Mouse (Mus musculus) brain, adult 2 months (tissue): ENCODE measurements around the gene Evi5.

Experiments
- DNase-seq: peaks from one replicate; pipeline ENCODE4 v3.0.0; 2011; ENCODE audit warnings: low read depth, low spot score

Gene Evi5

DNA sequence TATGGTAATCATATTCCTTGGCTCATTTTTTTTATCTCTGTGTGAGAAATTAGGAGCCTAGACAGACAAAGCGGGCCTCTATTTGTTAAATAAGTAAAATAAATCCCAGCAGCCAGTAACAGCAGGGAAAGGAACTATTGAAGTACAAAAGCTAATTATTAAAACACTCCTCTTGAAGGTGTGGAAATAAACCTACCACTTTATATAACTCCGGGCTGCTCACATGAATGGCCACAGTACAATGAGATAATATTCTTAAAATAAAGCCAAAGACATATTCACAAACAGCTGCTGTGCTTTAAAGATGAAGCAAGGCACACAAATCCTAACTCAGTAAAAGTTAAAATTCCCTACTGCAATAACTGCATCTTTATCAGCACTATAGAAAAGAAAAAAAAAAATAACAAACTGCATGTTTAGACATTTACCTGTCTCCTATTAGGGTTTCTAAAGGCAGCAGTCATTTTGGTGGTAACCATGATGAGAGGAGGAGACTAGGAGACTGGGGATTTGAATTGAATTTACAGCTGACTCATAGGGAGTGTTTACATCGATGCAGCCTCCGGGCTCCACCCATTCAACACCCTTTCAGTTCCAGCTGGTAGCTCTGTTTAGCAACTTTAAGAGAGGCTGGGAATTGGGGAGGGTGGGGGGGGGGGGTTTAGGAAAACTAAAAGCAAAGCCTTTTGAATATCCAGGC, at the start of gene Evi5:
Gene Evi5 (minus strand): TSS at position 547 of the 700 bp plus-strand sequence.
- DNase-seq: peak; percentile 59

DNA sequence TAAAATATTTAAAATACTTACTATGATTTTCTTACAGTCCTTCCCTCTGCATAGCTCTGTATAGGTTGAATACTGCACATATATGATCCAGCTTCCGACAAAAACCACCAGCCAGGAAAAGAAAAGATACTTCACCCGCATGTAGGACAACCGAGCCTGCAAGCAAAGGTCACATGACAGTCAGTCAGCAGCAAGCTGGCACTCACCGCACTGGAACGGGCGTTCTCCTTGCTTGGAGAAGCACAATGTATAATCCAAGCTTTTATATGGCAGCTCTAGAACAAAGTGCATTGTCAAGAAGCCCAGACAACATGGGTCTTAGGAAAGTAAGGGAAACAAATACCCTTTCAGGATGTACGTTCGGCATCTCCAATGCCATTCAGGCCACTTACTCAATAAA, 49.7 kb upstream of the Evi5 start:
- peak; percentile 76 for DNase-seq

DNA sequence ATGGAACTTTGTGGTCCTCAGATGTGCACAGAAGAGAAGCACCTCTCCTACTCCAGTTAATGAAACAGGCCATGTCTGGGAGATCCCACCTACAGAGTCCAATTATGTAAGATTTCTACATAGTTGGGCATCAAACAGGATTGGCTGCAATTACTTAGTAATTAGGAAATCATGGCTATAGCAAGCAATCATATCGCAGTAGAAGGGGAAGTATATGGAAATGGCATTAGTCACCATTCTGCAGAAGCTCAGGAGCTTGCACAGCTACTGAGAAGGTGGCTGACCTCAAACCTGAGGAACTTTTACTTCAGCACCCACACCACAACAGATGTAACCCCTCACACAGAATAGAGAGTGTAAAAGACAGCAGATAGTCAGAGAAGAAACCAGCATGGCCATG, 47.9 kb upstream of the Evi5 start:
- no peak for DNase-seq

DNA sequence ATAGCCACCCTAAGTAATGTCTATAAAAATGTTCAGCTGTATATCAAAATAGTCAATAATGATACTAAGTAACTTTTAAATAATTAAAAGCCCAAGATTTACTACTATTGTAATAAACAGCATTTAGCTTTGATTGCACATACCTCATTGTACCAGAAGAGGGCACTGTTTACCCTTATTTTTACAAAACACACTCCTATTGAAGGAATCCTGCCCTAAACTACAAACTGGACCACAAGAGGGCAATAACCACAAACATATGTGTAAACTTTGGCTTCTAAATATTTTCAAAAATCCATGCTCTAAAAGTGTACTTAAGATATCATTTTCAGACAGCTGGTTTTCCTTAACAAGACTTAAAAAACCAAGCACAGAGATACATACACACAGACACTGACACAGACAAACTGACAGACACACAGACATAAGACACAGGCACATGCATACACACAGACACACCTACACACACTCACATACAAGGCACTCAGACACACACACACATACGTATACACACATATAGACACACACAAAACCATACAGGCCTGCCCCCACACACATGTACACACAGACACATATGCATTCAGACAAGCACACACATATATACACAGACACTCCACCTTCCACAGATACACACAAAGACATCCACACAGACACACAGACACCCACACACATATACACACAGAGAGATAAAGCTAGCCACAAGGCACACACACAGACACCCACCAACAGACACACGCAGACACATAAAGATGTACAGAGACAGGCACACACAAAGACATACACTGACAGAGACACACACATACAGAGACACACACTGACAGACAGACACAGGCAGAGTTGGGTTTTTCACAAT, 46.7 kb upstream of the Evi5 start:
- DNase-seq: peak; percentile 89

DNA sequence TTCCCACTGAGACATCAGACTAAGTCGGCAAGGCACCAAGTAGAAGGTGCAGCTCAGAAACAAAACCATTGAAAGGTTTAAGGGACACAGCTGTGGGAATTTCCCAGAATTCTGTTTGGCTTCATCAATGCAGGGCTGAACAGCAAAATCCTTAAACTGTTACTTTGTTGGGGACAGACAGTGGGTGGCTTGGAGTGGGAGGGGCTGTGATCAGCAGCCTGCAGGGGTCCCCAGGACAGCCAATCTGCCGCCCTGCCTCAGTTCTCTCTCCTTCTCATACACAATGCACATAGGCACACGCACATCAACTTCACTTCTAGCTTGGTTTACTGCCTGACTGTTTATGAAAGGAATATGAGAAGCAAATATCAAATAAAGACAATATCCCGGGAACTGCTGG, 40.4 kb upstream of the Evi5 start:
- no peak for DNase-seq

DNA sequence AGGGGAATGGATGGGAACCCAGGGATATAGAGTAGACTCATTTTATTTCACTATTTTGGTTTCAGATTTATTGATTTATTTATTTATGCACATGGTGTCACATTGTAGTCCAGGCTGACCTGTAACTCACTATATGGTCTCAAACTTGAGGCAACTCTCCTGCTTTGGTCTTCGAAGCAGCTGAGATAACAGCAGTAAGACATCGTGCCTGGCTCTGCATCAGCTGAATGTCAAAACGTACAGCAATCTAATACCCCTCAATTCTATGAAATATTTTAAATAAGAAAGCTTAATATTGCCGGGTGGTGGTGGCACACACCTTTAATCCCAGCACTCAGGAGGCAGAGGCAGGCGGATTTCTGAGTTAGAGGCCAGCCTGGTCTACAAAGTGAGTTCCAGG, 36.1 kb upstream of the Evi5 start:
- DNase-seq: no peak

DNA sequence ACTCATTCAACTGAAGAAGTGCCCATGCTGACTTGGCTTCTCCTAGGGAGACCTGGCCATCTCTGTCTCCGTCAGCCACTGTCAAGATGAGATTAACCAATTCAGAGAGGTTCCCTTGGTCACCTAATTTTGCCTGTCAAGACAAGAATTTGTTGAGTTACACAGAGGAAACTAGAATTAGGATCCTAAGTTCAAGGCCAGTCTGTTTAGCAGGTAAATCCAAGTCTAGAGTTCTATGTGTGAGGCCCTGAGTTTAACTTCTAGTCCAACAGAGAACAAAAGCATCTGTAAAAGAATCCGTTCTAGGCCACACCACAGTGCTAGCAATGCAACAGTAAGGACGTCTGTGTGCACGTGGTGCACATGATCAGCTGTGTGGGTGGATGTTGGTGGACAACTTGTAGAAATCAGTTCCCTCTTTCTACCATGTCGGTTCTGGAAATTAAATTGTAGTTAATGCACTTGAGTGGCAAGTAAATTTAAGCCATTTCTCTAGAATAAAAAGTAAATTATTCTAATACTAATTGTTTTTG, 35.2 kb upstream of the Evi5 start:
- DNase-seq: no peak

DNA sequence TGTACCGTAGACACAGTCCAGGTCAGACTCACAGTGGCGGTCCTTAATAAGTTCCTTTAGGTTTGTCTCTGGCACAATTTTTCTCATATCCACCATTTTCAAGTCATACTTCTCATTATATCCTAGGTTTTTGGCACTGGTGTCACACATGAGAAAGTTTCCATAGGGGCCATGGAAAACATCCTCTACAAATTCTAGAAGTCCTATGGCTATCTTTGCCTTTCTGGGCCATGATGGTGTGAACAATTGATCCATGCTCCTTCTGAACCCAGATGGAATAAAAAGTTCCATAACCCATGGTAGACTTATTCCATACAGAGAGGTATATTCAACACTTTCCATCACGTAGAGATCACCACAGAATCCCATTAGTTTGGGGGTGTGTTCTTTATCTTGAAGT, 34.8 kb upstream of the Evi5 start:
- no peak for DNase-seq

DNA sequence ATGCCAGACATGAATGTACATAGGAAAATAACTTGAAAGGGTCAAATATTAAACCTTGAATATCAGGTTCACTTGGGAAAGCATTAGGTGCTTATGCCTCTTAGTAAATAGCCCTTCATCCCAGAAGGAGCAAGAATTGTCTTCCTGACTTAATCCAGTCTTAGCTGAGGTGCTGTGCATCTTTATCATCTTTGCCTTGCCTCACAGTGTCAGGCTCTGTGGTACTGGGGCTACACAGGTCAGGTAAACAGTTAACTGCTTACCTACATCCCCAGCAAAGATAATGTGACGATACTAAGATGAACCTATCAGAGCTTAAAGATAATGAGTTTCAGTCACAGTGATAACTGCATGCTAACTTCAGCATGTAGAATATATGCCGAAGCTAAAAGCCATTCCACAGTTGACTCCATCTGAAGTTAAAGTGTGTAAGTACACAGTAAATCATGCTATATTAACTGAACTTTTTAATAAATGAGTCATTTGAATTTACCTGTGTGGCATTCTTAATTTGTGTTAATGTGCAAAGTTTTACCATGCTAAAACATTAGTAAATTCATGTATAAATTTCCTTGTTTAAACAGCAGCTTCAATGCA, 33.7 kb upstream of the Evi5 start:
- DNase-seq: no peak

DNA sequence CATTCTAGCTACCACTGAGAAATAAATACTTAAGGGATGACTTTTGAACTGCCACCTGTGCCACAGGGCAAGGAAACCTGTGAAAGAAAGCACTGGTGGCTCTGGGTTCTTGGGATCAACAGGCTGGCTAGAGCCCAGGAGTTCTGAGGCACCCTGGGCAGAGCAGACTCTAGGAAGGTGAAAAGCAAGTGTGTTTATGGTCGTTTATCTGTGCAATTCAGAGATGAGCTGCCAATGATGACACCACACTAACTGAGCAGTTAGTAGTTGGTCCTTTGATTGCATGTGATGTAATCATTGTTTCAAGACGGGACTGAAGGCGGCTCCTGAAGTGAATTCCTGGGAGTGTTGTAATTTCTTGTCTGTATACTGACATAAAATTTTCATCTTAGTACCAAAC, 29.4 kb upstream of the Evi5 start:
- no peak for DNase-seq

DNA sequence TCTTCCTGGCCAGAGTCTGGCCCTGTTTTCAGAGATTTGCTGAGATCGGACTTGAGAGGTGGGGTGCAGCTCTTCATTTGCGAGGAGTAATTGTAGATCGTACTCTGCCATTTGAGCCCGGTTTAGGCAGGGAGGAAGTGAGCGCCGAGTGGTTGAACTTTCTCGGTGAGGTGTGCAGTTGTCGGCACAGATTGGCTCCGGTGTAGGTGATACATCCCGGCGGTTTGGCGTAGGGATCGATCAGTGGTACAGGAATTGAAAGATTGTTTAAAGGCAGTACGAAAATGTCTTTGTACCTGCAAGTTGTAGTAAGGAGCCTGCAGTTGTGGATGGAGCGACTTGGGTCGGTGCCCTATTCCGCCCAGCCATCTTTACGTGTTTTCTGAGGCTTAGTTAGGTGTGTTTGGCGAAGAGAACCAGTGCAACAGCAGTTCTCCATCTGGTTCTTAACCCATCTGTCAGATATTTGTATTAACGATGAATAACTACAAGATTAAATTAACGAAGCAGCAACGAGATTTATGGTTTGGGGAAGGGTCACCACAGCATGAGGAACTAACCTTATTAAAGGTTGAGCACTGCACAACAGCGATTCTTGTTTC, 26.2 kb upstream of the Evi5 start:
- DNase-seq: no peak

DNA sequence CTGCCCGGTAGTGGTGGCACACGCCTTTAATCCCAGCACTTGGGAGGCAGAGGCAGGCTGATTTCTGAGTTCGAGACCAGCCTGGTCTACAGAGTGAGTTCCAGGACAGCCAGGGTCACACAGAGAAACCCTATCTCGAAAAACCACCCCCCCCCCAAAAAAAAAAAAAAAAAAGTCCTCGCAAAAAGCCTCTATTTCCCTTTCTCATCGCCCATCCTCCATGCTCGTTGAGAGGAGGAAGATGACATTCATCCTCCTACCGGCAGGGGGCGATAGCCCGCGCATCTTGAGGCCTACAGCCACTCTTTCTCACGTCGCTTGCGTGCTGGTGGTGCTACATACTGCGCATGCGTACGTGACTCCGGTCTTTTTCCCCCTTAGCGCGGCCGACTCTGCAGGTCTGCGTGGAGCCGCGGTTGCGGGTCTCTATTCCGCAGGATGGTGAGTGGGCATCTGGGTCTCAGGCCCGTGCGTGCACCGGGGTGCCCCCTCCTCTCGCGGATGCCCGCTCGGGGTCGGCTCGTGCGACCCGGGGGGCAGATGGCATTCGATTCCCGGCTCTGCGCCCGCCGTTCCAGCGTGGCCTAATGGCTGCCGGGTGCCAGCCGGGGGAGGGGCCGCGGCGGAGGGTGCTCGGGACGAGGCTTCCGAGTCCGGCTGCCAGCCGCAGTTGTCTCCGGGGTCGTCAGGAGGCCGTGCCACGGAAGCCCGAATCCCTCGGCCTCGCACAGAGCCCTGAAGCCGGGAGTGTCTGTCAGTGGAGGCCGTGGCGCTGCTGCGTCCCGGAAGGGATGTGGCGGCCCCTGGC, 25.5 kb upstream of the Evi5 start, which contains the start of gene Rpl5:
Gene Rpl5 (plus strand): TSS at position 297 of the 808 bp plus-strand sequence.
- DNase-seq: peak; percentile 99

DNA sequence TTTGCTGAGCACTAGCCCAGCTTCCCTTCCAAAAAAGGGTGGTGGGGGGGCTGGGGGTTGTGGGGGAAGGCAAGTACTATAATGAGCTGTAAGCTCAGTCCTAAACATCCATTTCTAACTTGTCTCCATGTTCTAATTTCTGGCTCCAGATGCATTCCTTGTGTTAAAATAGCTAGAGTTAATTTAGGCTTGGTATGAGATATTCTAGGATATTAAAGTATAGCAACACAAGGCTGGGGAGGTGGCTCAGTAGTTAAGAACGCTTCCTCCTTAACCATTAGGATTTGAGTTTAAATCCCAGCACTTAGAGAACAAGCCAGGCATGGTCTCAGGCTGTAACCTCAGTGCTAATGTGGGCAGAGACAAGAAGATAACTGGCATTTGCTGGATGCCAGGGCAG, 21.4 kb upstream of the Evi5 start:
- peak; percentile 54 for DNase-seq

DNA sequence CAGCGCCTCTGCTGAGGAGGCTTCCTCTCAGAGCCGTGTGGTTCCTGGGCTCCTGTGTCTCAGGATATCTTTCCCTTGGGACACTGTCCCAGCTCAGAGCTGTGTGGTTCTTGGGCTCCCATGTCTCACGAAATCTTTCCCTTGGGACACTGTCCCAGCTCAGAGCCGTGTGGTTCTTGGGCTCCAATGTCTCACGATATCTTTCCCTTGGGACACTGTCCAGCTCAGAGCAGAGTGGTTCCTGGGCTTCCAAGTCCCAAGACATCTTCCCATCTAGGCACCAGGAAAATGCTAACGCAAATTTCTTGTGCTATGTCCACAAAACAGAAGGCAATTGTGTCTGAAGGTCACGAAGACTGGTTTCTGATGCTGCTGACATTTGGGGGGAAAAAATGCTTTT, 19.8 kb upstream of the Evi5 start:
- DNase-seq: no peak

DNA sequence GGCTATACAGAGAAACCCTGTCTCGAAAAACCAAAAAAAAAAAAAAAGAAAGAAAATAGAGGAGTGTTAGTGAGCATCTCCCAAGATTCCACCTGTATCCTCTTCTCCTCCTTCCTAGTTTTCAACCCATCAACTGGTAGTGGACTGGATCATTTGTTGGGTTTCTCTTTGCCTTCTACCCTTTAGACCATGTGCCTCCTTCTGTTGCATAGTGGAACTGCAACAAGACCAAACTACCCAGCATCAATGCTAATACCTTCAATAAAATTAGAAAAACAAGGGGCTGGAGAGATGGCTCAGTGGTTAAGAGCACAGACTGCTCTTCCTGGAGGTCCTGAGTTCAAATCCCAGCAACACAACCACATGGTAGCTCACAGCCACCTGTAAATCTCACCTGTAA, 16.6 kb upstream of the Evi5 start:
- peak; percentile 29 for DNase-seq

DNA sequence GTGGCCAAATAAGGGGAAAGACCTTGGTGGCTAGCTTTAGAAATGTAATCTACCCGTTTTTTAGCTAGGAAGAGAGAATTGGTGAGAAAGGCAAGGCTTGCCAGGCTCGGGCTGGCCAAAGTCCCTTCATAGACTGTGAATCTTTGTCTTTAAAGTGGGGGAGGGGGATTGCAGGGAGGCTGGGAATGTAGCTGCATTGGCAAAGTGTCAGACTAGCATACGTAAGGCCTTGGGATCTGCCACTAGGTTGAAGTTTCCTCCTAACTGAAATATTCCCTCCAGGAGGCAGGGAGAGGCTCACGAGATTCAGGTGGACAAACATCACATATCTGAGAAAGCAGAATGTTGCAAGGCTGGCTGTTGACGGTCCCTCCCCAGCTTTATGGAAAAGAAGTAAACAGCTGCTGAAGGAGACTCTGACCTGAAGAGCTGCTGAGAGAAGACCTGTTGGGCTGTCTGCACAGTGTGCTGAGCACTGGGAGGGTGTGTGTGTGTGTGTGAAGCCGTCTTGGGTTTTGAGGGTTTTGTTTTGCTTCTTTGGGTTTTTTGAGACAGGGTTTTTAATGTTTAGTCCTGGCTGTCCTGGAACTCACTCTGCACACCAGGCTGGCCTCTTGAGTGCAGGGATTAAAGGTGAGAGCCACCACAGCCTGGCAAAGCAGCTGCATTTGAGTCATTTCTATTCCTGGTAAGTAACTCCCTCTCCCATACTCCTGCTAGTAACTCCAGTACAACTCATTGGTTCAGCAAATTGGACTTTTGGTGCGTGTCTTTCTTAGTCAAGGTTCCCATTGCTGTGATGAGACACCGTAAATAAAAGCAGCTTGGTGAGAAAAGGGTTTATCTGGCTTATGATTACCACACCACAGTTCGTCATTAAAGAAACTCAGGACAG, 15.3 kb upstream of the Evi5 start:
- no peak for DNase-seq

DNA sequence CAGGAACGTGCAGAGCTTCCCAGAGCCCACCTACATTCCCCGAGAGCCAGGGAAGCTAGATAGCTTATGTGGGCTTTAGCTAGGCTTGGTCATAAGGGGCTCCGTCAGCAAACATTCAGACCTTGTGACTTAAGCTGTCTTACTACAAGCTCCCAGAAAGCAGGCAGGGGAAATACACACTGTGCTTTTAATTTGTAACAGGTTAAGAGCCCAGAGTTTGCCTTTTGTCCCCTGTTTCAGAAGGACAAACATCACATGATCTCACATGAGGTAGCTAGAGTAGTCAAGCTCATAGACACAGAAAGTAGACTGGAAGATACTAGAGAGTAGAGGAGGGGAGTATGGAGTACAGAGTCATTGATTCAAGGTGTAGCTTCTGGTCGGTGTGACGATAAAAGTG, 5.8 kb upstream of the Evi5 start:
- DNase-seq: no peak

DNA sequence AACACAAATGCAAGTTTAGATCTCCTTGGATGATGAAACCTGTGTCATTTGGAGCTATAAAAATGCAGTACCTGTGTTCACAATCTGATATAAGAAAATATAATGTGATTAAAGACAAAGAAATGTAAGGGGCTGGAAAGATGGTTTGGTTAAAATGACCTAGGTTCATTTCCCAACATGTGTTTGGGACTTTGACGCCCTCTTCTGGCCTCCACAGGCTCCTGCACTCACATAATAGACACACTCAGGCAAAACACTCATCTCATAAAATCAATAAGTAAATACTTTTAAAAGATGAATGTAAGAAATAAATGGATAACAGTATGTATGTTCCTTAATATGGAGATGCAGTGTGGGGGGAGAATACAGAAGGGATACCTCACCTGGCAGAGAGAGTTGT, 2.1 kb upstream of the Evi5 start:
- DNase-seq: no peak

DNA sequence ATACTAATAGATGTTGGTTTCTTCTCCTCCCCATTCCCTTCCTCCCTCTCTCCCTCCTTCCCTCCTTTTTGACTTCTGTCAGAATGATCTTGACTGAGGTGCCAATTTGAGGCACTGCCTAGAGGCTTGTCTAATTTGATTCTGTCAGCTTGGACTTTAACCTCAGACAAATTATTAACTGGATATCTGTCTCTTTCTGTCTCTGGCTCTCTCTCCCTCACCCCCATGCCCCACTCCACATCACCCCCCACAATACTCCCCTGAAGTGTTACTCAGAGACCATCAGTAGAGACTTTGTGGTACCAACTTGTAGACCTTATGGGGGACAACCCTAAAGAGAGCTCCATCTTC, 329 bp upstream of the Evi5 start:
- no peak for DNase-seq

DNA sequence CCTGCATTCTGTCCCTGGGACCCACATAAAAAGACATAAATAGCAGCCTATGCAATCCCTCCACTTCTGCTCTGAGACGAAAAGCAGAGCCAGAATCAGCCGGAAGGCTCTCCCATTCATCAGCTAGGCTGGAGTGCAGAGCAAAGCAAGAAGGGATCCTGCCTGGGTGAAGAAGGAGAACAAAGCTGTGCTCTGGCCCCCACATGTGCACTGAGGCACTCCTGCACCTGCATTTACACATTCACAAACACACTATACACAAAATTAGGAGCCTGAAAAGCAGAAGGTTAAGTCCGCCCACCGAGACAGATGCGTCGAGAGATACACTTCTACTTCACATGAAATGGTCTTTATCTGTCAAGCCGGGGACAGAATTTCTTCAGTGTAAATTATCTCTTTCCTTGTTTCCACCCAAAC, 1.0 kb downstream of the Evi5 start:
- DNase-seq: peak; percentile 65
